Mouse (Mus musculus): Measurements from ENCODE around the gene Gm9.

DNA sequence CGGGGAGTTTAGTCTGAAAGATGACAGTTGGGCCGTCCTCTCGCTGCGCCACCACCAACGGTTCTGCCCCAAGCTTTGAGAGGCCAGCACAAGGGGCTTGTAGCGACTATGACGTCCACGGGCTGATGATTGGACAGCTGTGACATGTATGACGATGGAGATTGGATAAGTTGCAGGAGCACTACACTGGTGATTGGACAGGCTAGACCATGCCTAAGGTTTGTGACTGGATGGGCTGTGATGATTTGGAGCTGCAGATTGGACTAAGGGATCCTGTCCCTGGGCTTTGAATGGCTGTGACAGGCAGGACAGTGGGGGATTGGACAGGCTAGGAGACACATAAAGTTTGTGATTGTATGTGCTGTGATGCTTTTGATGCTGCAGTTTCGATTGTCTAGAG is at the start of gene Gm9:
- no peak for TF ChIP-seq POLR2A (IDR thresholded peaks at IDR 0.05; ENCODE audit: low read depth, low read length)
- TF ChIP-seq CTCF (IDR thresholded peaks at IDR 0.05; ENCODE audit: extremely low read depth, insufficient read length, insufficient replicate concordance, low read depth, low read length) = no peak

Measured in small intestine, adult 2 months (tissue).